Mouse (Mus musculus) urinary bladder, postnatal 10 days (tissue): ENCODE measurements around the gene Tmem230.

Source experiments
- DNase-seq: peaks from one replicate; pipeline ENCODE4 v3.0.0; 2022; ENCODE audit warnings: low spot score

Tmem230 gene

DNA sequence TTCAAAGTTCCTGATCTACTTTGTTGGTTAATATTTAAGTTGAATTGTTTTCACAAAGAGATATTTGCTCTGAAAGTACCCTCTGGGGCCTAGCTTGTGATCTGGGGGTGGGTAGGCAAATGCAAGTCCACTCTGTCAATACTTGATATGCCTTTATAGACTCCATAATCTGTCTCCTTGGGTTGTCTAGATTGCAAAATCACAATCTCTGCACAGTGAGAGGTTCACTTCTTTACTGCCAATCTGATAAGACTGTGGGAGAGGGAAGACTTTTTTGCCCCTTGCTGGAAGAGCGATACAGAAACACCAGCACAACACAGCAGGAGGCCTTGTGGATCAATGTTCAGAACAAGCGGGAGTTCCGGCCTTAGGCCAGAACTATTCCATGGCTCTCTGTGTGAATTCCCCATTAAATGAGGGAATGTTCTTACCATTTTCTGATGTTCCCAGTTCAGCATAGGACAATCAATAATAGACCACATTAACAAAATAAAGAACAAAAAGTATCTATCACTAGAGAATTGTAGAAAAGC, 15.1 kb downstream of the Tmem230 start:
- DNase-seq: no peak

DNA sequence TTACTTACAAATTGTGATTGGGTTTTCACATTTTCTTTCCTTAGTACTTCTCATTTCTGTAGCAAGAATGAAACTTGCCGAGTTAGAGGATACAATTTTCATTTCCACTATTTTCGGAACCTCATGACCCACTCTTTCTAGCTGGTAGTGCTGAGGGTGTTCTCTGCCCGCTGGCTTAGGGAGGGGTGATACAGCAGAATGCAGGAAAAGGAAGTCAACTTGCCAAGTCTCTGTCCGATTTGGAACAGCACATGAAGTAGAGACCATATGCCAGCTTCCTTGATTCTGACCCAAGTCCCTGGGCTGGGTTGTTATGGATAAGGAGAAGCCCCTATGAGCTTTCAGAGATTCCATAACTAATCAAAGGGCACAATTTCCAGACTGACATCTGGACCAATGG, 23.2 kb downstream of the Tmem230 start:
- DNase-seq: no peak

DNA sequence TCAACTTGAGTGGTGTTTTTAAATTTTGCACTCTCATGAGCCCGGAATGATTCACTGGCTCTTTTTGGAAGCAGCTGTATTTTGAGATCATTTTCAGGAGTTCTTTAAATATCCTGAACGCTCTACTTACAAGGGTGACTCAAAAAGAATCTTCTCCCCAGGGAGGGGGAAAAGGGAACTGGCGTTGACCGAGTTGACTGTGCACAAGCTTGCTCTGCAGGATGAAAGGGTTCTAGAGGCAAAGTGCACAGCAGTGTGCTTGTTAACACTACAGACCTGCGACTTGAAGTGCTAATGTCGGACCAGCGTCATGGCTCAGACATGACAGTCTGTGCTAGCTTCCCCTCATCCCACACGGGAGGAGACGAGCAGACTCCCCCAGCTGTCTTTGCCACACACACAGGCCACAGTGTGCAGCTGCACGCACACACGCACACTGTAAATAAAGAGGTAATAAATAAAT, 26.0 kb downstream of the Tmem230 start:
- DNase-seq: no peak

DNA sequence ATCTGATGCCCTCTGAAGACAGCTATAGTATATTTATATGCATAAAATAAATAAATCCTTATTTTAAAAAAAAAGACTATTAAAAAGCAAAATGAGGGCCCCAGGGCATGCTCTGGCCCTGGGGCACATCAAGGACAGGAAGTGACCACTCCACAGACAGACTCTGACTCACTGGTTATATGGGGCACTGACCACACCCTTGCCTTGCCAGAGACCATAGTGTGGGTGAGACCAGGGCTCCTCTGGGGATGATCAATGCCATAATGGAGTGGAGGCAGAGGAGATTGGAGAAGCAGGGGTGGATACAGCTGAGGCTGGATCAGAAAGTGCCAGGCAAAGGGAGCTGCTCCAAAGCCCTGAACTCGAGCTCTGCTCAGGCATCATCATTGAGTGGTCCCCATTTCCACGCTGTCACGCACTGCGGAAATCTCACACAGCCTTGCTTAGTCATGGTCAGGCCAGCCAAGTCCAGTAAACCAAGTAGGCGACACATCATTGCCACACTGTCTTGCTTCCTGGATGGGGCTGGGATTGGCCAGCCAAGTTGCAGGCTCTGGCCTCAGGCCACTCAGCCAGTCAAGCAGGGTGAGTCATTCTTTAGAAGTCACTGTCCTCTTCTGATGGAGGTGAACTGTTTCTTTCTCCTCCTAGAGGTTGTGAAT, 35.5 kb downstream of the Tmem230 start:
- DNase-seq: no peak

DNA sequence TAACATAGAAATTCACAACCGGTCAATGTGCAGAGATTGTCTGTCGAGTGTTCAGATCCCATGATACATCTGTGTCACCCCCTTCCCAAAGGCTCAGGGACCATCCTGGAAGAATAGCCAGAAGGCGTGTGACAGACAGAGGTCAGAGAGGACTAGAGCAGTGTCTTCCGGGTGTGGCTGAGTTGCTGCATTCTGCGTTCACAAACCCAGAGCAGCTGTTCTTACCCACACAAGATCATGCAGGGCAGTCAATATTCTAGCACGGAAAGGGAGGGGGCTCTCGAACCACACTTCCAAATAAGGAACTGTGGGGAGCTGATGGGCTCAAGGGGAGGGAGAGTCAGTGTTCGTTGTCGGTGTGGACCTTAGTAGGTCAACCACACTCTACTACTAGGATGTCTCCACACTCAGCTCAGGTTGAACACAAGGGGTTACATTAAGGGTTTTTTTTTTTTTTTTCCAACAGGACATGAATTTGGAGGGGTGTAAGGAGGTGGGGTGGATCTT, 36.7 kb downstream of the Tmem230 start:
- DNase-seq: no peak

DNA sequence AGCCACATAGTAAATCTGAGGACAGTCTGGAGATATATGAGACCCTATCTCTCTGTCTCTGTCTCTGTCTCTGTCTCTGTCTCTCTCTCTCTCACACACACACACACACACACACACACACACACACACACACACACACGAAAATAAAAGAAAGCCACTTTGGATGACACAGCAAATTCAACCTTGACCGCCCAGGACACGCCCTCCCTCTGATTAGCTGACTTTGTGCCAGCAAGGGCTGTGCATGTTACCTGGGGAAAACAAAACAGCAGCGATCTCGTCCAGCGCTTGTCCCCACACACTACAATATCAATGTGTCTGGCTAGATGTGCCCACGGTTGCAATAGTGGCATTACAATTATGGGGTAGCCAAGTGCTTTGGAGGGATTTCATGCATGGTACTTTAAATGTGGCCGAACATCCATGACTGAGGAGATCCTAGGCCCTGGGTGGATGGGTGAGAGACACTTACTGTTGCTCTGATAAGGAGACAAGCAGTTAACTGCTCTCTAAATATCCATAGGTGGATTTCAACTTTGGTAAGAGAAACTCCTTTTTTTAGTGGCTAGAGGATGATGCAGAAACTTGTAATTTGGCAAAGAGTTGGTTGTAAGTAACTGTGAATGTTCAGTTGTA, 39.2 kb downstream of the Tmem230 start:
- DNase-seq: no peak

DNA sequence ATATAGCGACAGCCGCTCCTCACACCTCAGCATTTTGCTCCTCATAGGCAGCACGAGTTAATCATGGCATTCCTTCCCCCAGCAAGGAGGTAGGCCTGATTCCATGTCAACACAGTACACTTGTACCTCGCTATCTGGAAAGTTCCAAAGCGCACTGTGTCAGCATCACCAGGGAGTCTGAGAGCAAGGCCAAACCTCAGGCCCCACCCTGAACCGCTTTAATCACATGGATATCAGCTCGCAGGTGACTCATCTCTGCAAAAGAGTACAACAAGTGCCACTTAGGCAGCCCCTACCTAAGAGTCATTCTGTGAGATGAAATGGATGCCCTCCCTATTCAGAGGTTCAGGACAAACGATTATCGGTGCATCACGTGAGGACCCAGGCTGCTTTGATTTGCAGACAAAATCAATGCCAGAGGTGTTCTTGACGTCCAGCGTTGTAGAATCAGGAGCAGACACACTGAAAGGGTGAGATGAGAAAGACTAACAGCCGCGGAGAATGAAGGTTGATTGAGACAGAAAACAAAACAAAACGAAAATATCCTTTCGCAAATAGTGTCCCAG, 41.2 kb downstream of the Tmem230 start:
- DNase-seq: no peak

DNA sequence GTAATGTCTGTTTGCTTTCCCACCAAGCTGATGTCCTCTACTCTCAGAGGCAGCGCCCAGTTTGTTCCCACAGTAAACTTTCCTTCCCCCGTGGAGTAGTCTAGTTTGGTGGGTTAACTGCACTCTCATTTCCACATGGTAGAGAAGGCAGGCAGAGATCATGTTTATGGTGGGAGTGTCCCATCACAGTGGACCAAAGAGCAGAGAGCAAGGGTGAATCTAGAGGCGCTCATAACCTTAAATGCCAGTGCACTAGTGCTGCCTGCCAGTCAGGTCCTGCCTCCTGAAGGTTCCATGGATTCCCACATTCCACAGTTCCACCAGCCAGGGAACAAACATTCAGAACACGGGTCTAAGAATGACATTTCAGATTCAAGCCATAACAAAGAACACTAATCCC, 42.1 kb downstream of the Tmem230 start:
- DNase-seq: no peak

DNA sequence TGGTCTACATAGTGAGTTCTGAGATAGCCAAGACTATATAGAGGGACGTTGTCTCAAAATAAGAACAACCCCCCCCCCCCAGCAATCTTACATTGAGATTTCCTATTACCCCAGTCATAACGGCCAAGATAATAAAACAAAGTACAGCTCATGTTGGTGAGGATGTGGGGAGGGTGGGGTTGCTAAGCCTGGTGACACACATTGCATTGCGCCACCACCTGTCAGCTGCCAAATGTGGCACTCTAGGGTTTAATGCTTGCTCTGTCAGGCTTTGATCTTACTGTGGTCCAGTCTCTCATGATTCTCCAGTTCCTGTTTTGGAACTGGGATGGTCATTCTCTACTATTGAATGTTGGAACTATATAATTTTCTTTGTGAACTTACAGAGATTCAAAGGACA, 43.8 kb downstream of the Tmem230 start:
- DNase-seq: no peak

DNA sequence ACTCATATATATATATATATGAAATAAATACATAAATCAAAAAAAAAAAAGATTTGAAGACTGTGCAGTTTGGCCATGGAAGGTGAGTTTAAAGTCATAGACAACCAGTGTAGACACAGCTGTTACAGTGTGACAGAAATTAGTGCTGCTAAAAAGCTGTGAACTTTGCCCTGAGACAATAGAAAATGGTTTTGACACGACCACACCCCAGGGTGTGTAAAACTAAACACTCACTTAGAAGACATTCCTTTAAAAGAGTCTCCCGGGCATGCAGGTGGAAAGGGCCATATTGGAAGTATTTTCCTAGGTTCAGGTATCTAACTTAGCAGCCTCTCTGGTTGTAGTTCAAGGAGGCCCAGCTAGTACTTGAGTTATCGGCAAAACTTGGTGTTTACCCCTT, 44.4 kb downstream of the Tmem230 start:
- no peak for DNase-seq

DNA sequence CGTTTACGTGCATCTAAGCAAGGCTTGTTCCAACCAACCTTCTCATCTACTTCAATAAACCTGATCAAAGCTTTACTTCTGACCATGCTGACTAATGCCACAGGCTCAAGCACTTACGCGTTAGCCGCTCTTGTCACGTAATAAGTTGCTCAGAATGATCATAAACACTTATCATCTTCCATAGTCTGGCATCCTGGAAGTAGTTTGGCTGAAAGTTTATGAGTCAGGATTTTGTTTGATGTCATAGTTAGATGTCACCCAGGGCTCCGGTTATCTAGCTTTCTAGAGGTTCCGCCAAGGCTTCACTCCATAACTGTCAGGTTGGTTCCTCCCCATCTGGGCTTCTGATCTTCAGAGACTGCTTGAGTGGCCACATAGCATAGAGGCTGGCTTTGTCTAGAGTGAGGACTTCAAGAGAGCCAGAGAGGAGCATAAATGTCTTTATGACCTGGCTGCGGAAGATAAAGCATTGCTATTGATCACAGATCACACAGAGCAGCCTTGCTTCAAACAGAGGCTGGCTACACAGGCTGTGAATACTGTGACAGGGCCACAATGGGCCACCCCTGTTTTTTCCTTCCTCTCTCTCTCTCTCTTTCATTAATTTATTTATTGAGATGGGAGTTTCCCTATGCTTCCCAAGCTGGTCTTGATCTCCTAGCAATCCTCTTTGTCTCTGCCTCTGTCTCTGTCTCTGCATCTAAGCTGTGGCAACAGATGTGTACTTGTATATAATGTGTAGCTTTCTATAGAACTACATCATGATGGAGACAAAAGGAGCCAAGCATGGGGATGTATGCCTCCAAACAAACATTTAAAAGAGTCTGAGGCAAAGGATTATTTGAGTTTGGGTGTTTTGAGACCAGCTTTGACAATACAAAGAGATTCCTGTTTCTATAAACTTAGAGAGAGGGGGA, 49.3 kb downstream of the Tmem230 start:
- DNase-seq: no peak

DNA sequence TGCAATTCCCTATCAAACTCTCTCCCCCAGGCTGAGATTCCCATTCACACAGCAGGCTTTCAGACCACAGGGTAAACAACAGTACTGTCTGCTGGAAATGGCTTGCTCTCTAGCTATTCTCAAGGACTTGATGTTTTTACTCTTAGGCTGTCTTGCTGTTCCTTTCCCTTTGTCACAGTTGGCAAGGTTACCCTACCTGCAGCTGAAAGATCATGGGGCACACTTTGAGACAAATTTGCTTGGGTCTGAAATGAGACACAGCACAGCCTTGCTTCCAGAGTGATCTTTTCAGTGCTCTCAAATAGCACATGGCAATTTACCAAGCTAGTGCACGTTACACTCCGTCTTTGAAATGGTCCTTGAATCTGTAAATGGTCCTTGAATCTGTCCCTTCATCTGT, 52.0 kb downstream of the Tmem230 start:
- DNase-seq: no peak

DNA sequence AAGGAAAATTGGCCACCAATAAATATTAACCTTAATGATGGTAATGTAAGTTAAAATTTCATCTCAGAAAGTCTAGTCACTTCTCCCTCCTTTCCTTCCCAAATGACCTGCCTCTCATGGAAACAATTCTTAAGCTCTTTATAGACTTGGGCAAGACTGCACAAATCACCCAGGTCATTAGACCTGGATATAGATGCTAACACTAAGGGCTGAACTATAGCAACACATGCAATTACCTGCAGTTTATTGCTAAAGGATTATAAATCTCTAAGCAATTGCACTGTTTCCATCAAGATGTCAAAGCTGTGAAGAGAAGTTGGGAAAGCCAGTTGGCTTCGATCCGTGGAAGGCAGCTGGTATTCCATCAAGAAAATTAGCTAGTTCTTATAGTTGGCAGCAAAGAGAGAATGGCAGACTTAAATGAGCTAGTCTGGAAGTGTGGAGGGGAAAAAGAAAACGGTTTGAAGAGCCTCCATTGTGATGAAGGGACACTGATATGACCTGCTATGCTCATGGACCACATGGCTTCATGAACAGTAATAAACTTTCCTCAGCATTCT, 56.9 kb downstream of the Tmem230 start:
- DNase-seq: no peak
